In the genomic region with DNA sequence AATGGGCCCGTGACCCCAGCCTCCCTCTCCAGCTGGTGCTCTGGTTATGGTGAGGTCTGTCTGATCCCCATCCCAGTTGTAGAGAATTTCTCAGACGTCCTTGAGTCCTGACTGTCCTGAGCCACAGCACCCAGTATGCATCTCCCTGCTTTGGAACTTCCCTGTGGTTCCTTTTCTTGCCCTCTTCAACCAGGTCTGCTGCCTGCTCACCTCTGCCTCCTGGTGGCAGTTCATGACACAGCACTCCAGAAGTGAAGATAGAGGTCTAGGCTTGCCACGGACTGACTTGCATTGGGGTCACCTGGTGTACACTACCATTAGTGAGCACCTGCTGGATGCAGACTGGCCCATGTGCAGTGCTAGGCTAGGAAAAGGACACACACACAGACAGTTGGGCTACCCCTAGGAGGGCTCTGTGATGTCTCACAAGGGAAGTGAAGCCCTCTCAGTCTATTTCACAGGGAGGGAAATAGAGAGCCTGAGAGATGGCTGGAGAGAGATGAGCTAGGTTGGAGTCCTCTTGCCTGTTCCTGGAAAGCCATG, we compare ENCODE assay signal across 1 mouse cellular context.
TF ChIP-seq lines count a peak whose summit lies in the region.

No protein-coding gene starts in this region.

TF ChIP-seq in C2C12, 6 proteins besides CTCF, POLR2A, EP300 and RAD21:
- no peak for TF ChIP-seq FOSL1 (IDR thresholded peaks at IDR 0.05; ENCODE audit: insufficient read depth, low read length, poor library complexity, severe bottlenecking)
- TF ChIP-seq MYOG (IDR thresholded peaks at IDR 0.05; ENCODE audit: control insufficient read depth, extremely low read depth, insufficient read length), result no peak
- TF ChIP-seq MYOD1 (IDR thresholded peaks at IDR 0.05; ENCODE audit: control insufficient read depth, insufficient read length, low read depth), result no peak
- TF ChIP-seq CEBPB (IDR thresholded peaks at IDR 0.05; ENCODE audit: low read depth), result no peak
- TF ChIP-seq MAX (IDR thresholded peaks at IDR 0.05), result no peak
TF ChIP-seq in C2C12: peak in this region for 0.
